Mouse (Mus musculus) adrenal gland, adult 2 months (tissue): ENCODE results near the gene Lag3. TPM values are rescaled to one million over a fixed set of nuclear protein-coding genes. Genes with fewer than 3 reads are reported as not detected.
A peak's percentile ranks its signal among the peaks of the same experiment; 100 is the strongest.

Source experiments
- DNase-seq: peaks from one replicate; pipeline ENCODE4 v3.0.0; 2021
- polyA plus RNA-seq: library from polyadenylated mRNA; depleted of rRNA; stranded (reverse); fragments of >200 nt; gene quantifications from 2 replicates; pipeline ENCODE4 v1.2.3, GENCODE M21; 2012
- total RNA-seq, 2 experiments: library from RNA; stranded (reverse); gene quantifications; 2 replicates each; pipeline ENCODE4 v1.2.3; 2021

Lag3 gene
- total and polyA plus RNA-seq, 3 experiments = 1.1 to 2.5 (median 1.5) TPM

DNA sequence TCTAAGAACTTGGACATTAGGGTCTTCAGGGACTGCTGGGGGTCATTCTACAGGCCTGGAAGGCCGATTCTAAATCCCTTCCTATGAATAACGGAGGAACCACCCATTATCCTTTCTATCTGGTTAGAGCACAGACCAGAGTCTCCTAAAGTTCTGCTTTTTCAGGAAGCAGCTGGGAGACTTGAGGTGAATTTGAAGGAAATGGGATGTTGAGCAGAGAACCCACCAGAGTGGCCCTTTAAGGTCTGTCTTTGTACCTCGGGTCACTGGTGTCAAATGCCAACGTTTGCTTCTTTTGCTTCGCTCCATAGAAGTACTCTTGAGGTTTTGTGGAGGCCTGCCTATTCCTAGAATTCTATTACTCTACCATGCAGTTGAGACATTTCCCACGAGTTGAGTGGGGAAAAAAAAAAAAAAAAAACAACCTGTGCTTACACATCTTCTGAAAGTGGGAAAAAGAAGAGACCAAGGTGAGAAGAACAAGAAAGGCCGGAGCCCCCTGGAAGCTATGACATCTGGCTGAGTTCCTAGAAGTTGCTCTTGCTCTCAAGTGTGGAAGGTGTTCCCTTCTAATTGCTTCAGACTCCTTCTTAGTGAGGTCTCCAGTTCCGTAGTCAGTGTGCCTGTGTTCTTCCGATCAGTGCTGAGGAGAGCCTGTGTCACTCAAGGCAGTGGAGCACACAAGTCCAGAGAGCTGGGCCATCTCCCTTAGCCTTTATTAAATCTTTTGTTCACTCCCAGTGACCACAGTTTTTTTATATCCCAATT, 9.0 kb upstream of the Lag3 start:
- no peak for DNase-seq

DNA sequence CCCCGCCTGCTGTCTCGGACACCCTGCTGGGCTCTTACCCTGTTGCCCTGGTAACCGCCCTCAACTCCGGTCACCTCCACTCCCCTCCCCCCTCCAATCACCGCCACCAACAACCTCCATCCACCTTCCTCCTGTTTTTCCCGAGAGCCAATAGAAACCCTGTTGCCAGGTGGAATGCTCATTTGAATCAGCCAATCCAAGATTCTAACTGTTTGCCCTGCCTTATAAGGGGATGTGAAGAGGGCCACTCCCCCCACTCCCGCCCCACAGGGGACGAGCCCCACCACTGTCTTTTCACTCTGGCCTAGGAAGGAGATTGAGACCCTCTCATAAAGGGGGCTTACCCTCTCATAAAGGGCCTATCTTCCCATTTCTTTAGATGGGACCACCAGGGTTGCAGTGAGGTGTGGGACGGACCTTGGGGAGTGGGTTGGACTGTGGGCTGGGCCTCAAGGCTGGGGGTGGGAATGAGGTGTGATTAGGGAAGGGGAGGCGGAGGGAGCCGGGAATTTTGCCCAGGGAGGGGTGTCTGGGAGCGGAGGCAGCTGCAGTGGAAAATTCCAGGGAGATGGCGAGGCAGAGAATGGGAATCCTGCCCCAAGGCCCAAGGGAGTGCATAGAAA, 8.3 kb upstream of the Lag3 start, which contains the start of gene Ptms:
Ptms (minus strand) TSS at position 409 of the 623 bp plus-strand sequence.
- DNase-seq = peak; percentile 98

DNA sequence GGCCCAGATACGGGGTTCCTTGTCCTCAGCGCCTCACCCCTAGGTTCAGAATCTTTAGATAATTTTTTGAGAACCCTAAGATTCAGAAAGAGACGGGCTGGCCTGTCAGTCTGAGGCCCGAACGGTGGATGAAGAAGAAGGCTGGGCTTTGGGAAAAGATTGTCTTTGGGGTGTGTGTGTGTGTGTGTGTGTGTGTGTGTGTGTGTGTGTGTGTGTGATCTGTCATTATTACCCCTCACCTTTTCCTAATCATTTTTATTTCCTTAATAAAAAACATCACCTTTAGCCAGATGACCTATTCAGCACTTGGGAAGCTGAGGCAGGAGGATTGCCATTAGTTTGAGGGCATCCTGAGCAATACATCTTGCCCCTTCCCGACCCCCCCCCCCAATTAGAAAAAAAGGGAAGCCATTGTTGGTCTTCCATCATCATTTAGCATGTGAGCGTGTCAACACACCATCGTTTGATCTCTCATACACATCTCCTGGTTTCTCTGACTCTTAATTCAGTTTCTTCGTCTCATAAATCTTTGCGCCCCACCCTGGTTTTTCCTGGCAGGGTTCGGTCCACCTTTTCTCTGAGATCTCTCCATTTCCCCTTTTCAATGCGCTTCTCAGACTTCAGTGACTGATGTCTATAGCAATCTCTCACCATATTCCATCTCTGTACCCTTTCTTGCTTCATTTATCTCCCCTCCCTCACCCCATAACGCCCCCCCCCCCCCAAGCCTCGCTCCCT, 7.6 kb upstream of the Lag3 start:
- no peak for DNase-seq

DNA sequence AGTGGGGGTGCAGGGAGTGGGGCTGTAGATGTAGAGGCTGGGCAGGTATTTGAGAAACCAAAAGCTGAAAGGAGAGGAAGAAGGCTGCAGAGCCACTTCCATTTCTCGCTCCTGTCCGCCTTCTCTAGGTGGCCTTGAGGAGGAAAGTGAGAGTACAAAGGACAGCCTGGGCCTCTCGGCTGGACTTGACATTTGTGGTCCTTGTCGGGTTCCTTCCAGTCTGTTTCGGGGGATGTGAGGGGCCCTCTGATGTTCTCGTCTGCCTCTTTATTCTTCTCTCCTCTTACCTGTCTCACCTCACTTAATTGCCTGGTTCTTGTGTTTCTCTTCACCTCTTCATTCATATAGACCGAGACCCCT, 6.8 kb upstream of the Lag3 start:
- DNase-seq = no peak

DNA sequence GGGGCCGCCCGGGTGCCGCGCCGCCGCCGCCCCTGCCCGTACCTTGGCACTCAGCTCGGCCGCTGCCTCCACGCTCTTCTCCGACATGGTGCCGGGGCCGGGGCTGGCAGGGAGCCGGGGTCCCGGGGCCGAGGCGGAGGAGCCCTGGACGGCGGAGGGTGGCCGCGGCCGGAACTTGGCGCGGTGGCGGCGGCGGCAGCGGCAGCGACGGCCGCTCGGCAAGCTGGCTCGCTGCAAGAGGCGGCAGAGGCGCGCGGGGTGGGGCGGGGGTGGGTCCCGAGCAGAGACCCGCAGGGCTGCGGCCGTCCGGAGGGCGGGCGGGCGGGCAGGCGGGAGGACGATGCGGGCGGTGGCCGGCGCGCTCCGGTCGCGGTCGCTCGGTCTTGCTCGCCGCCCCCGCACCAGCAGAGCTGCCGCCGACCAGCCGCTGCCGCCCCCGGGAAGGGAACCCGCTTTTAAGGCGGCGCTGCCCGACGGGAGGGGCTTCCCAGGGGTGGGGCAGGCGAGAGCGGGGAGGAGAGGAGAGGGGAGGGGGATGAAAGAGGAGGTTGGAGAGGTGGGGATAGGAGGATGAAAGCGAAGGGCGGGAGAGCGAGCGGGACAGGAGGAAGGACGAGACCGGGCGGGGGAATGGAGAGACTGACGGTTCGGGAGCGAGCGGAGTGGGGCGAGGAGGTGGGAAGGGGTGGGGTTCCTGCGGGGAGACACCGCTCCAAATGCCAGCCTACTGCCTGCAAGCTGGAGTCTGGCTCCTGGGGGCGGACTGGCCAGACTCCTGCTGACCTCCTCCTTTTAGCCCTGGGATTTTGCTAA, 6.2 kb upstream of the Lag3 start:
- DNase-seq = peak; percentile 98

DNA sequence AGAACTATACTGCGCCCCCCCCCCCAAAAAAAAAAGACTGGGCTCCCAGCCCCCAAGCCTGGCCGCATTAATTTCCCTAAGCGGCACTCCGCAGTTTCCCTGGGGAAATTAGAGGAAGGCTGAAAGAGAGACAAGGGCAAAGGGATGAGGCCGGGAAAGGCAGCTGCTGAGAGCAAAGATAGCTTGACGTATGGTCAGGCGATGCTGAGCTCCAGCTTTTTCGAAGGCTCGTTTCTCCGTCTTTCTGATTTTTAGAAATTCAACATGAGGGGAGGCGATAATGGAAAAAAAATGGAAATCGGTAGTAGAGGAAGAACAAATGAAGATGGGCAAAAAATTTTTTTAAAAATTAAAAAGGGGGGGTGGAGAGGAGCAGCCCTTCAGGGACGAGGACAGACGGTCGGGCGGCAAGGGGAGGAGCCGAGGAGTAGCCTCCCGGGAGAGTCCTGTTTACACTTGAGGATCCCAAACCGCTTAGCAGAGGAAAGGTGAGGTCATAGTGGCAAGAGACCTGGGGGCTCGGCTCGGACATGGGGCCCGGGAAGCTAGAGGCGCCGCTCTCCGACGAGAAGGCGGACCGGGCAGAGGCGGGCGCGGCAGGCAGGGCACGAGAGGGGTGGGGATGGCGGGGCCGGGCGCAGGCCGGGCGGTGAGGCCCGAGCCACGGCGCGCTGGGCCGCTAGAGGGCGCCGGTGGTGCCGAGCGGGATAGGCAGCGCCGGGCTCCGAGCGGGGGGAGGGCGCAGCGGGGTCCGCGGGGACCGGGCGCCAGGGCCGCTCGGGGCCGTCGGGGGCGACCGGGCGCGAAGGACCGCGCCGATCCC, 5.4 kb upstream of the Lag3 start:
- peak; percentile 95 for DNase-seq

DNA sequence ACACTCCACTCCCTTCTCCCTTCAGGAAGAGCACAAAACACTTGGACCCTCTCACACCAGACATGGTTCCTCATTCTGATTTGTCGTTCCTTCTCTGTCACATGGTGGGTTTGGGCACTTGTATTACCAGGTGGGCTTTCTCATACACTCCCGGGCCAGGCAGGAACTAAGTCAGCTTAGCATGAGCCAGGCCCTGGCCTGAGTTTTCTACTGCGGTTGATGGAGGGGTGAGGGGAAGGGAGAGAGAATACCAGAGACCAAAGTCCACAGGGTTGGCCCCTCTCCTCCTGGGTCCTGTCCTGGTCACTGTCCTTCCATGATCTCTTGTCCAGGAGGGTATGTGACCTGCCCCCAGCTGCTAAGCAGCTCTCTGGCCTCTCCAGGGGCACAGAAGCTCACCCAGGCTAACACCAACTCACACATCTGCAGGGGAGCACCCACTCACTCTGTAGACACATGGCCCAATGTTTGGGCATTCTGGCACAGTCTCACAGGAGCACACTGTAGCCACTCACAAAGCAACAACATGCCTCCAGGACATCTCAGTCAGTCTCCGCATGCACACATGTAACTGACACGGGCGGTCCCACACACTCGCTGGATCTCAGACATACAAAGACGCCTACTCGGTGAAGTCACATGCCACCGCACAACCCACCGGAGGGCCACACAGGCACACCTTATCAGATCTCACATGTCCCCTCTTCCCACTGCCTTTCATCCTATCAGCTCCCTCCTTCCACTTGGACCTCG, 4.6 kb upstream of the Lag3 start:
- peak; percentile 41 for DNase-seq

DNA sequence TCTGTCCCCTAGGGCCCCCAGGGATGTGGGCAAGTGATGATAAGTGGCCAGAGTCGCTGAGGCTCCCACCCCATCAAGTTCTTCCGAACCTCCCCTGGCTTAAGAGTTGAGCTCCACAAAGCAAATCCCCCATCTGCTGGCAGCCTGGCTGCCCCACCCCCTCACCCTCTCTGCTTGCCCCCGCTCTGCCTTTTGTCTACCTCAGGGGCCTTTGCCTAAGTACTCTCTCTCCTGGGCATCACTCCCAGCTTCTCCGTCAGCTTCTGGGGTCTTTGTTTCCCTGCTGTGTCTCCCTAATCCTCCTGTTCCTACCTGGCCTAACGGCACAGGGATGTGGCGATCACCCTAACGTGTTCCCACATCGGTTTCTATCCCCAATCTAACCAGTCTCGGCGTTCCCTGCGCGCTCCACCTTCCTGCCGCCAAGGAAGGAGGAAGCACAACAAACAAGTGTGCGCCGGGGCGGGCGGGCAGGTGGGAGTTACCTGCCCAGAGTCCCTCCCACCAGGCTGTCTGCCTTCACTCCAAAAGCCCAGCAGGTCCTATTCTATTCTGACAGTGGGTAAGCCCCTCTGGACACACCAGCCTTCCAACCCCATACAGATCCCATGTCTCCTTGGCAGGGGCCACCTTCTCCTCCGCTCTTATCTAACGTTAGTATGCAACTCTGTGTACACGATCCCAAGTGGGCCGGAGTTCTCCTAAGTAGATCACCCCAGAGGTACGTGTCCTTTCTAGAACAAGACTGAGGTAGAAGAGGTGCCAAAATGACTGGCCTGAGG, 3.8 kb upstream of the Lag3 start:
- DNase-seq = peak; percentile 34

DNA sequence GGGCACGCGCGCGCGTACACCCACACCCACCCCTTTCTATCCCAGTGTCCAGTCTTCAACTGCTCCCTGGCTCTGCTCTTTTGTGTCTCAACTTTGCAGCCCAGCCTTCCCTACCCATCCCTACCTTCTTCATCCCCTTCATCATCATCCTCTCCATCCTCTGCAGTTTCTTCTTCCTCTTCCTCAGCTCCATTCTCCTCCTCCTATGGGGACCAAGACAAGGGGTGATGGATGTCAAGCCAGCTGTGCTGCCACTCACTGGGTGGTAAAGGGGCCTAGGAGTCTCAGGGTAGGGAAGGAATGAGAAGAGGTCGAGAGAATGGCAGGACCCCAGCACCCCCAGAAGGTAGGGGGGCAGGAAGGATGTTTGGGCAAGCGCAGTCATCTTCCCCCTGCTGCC, 3.0 kb upstream of the Lag3 start:
- DNase-seq = no peak

DNA sequence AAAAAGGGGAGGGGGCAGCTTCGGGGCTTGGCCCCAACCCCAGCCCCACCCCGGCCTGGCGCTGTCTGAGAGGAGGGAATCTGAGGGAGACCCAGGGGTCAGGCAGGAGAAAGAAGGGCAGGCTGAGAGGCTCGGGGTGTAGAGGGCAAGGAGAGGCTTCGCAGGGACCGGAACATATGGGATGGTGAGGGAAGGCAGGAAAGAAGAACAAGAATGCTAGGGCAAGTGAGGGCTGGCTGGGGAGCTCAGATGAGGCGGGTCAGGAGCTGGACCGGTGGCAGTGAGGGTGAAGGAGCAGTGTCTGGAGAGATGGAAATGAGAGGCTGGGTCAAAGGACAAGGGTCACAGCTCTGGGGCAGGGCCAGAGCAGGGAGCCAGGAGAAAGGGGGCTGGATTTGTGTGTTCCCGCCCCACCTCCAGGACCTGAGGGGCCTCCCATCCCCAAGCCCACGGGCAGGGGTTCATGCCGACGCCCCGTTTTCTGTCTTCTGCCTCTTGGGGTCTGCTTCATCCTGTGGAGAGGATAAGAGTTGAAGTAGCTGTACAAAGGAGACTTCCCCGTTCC, 2.3 kb upstream of the Lag3 start:
- peak; percentile 42 for DNase-seq

DNA sequence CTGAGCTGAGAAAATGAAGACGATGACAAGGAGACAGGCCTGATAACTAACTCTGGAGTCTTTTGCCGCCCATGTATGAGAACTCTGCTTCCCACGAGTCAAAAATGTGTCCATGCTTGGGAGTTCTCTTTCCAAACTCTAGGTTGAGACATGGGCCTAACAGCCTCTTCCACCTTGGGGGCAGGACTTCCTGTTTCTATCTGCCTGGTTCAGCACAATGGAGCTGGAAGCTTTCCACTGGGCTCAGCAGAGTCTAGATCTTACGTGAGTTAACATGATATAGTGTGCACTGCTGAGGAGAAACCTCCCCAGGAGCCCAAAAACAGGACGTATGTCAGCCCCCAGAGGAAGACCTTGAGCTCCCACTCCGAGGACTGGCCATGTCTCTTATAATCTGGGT, 1.7 kb upstream of the Lag3 start:
- peak; percentile 33 for DNase-seq

DNA sequence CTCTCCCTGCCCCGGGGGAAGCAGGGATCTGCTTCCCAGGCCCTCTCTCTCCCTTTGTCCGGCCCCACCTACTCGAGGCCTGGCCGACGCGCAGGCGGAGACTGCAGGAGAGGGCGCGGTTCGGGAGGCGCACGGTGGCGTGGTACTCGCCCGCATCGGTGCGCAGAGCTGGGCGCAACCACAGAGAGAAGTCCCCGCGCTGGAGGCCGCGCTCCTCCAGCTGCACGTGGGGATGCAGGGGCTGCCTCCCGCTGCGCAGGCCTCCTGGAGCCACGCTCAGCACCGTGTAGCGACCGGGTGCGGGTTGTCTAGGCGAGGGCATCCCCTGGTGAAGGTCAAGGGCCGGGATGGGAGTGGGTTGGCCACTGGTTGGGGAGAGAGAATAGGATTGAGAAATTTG, 1.5 kb downstream of the Lag3 start:
- no peak for DNase-seq

DNA sequence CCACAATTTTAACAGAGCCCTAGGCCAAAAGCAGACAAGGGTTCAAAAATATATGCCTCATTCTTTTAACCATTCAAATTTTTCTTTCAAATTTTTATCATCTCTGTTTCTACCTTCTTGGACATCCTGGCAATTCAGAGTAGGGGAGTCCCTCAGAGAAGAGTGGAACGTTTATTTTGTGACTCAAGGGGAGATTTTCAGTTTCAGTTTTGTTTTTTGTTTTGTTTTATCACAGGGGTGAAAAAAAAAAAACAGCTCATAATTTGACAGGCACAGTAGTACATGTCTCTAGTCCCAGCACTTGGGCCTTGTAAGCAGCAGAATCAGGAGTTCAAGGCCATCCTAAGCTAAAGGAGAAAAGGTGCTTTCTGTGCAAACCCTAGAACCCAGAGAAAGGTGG, 3.7 kb downstream of the Lag3 start:
- DNase-seq = no peak

DNA sequence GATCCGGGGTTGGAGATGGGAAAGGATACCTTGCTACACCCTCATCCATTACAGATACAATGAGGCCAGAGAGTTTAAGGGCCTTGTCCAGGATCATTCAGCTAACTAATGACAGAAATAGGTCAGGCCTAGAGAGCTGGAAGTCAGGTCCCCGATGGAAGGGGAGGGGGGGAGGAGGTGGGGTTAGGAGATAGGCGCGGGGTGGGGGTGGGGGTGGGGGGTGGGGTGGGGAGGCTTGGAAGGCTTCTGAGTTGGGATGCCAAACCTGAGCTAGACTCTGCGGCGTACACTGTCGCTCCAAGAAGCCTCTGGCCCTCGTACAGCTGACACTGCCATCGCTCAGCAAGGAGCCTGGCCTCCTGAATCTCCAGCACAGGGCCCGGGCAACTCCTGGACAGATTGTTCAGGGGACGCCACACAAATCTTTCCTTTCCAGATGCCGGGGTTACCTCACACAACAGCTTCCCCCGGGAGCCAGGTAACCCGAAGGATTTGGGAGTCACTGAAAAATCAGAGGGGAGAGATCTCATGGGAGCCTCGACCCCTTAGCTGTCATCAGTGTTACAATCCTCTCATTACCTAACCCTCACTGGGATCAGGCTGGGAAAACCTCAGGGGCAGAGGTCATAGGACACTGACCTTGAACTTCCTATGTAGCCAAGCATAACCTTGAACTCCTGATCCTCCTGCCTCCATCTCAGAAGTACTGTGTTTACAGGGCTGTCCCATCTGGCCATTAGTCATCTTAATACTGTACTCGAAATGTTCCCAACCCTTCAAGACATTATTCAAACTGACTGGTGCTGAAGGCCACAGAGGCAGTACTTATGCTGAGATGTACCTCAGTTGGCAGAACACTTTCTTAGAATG, 6.3 kb downstream of the Lag3 start:
- peak; percentile 31 for DNase-seq

DNA sequence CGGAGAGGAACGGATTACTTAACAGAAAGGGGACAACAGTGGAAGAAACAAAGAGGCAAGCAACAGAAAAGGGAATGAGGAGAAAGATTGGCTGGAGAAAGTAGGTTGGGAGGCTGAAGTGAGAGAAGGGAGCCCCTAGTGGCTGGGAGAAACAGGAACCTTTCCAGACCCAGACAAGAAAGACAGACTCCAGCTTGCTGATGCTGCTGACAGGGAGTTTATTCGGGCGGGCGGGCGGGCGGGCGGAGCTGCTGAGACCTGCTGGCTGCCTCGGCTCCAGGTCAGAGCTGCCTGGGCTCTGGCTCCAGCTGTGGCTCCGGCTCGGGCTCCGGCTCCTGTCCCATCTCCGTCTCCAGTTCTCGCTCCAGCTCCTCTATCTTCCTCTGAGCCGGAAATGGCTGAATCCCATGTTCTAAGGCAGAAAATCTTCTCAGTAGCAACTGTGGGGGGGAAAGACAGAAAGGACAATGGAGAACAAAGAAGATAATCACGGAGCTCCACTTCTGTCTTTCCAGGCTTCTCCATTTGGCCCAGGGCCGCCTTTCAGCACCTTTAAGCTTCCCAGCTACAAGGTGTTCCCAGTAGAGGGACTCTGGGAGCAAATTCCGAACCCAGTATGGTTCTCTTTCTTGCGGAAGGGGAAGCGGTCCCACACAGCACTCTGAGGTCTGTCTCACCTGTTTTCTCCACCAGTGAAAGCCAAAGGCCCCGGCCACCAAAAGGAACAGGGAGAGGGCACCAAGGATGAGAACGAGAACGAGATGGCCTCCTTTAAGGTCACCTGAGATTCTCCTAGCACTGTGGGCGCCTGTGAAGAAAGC, 7.1 kb downstream of the Lag3 start:
- peak; percentile 86 for DNase-seq

DNA sequence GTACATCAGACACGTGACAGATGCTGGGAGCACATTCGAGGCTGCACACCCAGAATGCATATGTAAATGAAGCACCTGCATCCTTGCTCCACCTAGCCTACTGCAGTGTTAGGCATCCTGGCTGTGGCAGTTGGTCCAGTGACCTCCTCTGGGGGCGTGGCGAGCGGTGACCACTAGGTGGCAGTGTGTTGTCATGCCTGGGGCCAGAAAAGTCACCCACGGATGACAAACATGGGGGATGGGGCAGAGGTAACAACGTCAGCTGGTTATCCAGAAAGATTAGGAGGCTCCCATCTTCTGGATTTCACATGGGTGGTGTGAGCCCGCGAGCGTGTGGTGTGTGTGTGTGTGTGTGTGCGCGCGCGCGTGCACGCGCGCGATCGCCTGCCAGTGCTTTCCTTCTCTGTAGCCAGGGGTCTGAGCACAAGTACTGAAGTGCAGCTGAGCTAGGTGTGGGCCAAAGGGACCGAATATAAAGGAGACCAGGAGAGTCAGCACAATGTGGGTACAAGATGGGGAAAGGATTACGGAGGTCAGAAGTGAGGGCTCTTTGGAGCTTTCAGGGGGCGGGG, 7.8 kb downstream of the Lag3 start:
- DNase-seq = peak; percentile 96

DNA sequence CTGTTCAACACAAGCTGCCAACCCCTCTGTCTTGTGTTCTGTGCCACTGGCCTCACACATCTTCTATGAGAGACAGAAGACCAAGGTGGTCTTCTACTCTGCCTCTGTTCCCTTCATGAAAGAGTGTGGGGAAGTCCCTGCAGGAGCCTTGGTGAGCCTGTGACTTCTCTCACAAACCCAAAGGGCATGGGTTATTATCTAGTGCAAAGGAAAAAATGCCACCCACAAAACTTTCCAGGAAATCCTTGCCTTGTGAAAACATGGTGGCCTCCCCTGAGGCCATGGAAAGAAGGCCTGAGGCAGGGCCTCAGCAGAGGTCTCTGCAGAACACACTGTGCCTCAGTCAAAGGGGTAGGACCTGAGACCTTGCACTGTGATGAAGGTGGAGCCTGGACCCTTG, 9.7 kb downstream of the Lag3 start:
- no peak for DNase-seq
